Mouse (Mus musculus) hindbrain, embryonic 12.5 days (tissue): ENCODE measurements at regions not wholly inside any gene's neighbourhood (a gene's known extent, or its start where the extent isn't known, plus 50 kb on each side); places are given as distances from the start of the nearest gene placed in this dataset.

Source experiments
- ATAC-seq: fragments of 200-750 bp; cut with Nextera tagmentation; 2 replicates; pipeline ENCODE4 v1.8.0; 2017; ENCODE audit warnings: moderate TSS enrichment; ENCODE audit not compliant: low FRiP score
- H3K27ac ChIP-seq: fragments of 300-500 bp; sonication (generic); 2 replicates; pipeline ENCODE4 v1.5.1; 2016; ENCODE audit warnings: mild to moderate bottlenecking
- H3K27me3 ChIP-seq: fragments of 300-500 bp; sonication (generic); 2 replicates; pipeline ENCODE4 v1.6.1; 2016; ENCODE audit warnings: mild to moderate bottlenecking
- H3K36me3 ChIP-seq: fragments of 300-500 bp; sonication (generic); 2 replicates; pipeline ENCODE4 v1.6.1; 2016; ENCODE audit warnings: mild to moderate bottlenecking
- H3K4me1 ChIP-seq: fragments of 300-500 bp; sonication (generic); 2 replicates; pipeline ENCODE4 v1.6.1; 2016
- H3K4me2 ChIP-seq: fragments of 300-500 bp; sonication (generic); replicated peaks from 2 replicates; pipeline ENCODE4 v1.6.1; 2016; ENCODE audit warnings: mild to moderate bottlenecking
- H3K4me3 ChIP-seq: fragments of 300-500 bp; sonication (generic); 2 replicates; pipeline ENCODE4 v1.5.1; 2016; ENCODE audit warnings: mild to moderate bottlenecking
- H3K9ac ChIP-seq: fragments of 300-500 bp; sonication (generic); 2 replicates; pipeline ENCODE4 v1.6.1; 2016; ENCODE audit warnings: mild to moderate bottlenecking, moderate library complexity
- H3K9me3 ChIP-seq: fragments of 300-500 bp; sonication (generic); replicated peaks from 2 replicates; pipeline ENCODE4 v1.6.1; 2016; ENCODE audit warnings: mild to moderate bottlenecking
- WGBS: fragments of 180-500 bp; shearing (Covaris S2); methylation state at CpG from one replicate; pipeline ENCODE4 v1.1.7; 2016; 5-methylcytosine and 5-hydroxymethylcytosine counted together

- 59% methylated on average over 9 of the region's 9 CpGs for WGBS
- Histone ChIP-seq H3K36me3 (no peaks in the 10 kb centered on the region), H3K27ac (peak overlapping the region; percentile 65; the same call in 1 of the 2 replicates), H3K4me2 (0 out of 2 replicates have a peak overlapping the region, but pooled peaks have one; percentile 5), H3K27me3 (no peaks in the 10 kb centered on the region), H3K9ac (no peak overlapping the region), H3K9me3 (no peaks in the 10 kb centered on the region), H3K4me1 (peaks cover 25% of the 10 kb centered on the region), H3K4me3 (no peak overlapping the region)
- ATAC-seq = peak; percentile 74
These were observed 350.9 kb upstream of the Map3k7 start for GRCm38 (mm10) chr4:31612825-31613514.

- WGBS = 67% methylated on average over 7 of the region's 7 CpGs
- no peak overlapping the region for H3K27ac ChIP-seq
- no peak overlapping the region for H3K4me2 ChIP-seq
These were observed 346.3 kb upstream of the Map3k7 start for GRCm38 (mm10) chr4:31617572-31617971.

GRCm38 (mm10) chr4:31618026-31618425, 345.9 kb upstream of the Map3k7 start:
- Histone ChIP-seq H3K9me3 (no peaks in the 10 kb centered on the region), H3K9ac (no peak overlapping the region), H3K4me3 (no peak overlapping the region), H3K36me3 (no peaks in the 10 kb centered on the region), H3K4me2 (no peak overlapping the region), H3K4me1 (peaks cover 15% of the 10 kb centered on the region), H3K27ac (no peak overlapping the region), H3K27me3 (no peaks in the 10 kb centered on the region)
- 50% methylated on average over 4 of the region's 4 CpGs for WGBS
- no peak for ATAC-seq

More at GRCm38 (mm10) chr4:31617572-31617971, 346.3 kb upstream of the Map3k7 start:
- Histone ChIP-seq H3K4me1 (peaks cover 20% of the 10 kb centered on the region), H3K4me3 (no peak overlapping the region), H3K9ac (no peak overlapping the region), H3K36me3 (no peaks in the 10 kb centered on the region), H3K27me3 (no peaks in the 10 kb centered on the region), H3K9me3 (no peaks in the 10 kb centered on the region)
- no peak for ATAC-seq

GRCm38 (mm10) chr4:31621205-31621604, 342.7 kb upstream of the Map3k7 start:
- no peak overlapping the region for H3K4me3 ChIP-seq
- H3K9me3 ChIP-seq = no peaks in the 10 kb centered on the region
- no peaks in the 10 kb centered on the region for H3K36me3 ChIP-seq
- H3K9ac ChIP-seq = no peak overlapping the region
- H3K4me2 ChIP-seq = no peak overlapping the region
- H3K27me3 ChIP-seq = no peaks in the 10 kb centered on the region
- H3K27ac ChIP-seq = no peak overlapping the region
- ATAC-seq = no peak
- peaks cover 8% of the 10 kb centered on the region; the same call in 1 of the 2 replicates for H3K4me1 ChIP-seq
- WGBS = 93% methylated on average over 2 of the region's 2 CpGs

- Histone ChIP-seq H3K9ac (no peak overlapping the region), H3K9me3 (no peaks in the 10 kb centered on the region), H3K4me3 (no peak overlapping the region), H3K27ac (no peak overlapping the region), H3K36me3 (no peaks in the 10 kb centered on the region), H3K27me3 (no peaks in the 10 kb centered on the region), H3K4me1 (peaks cover 7% of the 10 kb centered on the region; the same call in 1 of the 2 replicates), H3K4me2 (no peak overlapping the region)
- WGBS = 37% methylated on average over 3 of the region's 3 CpGs
- no peak for ATAC-seq
These were observed 336.8 kb upstream of the Map3k7 start for GRCm38 (mm10) chr4:31627053-31627452.

- Histone ChIP-seq H3K9me3 (no peaks in the 10 kb centered on the region), H3K36me3 (no peaks in the 10 kb centered on the region), H3K27me3 (no peaks in the 10 kb centered on the region), H3K4me2 (no peak overlapping the region), H3K27ac (no peak overlapping the region), H3K4me3 (no peak overlapping the region), H3K4me1 (peaks cover 7% of the 10 kb centered on the region; the same call in 1 of the 2 replicates), H3K9ac (no peak overlapping the region)
- WGBS = 94% methylated on average over 10 of the region's 10 CpGs
- no peak for ATAC-seq
These were observed 336.1 kb upstream of the Map3k7 start for GRCm38 (mm10) chr4:31627777-31628176.

- Histone ChIP-seq H3K27ac (no peak overlapping the region), H3K9ac (no peak overlapping the region), H3K27me3 (no peaks in the 10 kb centered on the region), H3K4me2 (no peak overlapping the region), H3K9me3 (no peaks in the 10 kb centered on the region), H3K4me1 (peaks cover 11% of the 10 kb centered on the region; the same call in 1 of the 2 replicates), H3K4me3 (no peak overlapping the region), H3K36me3 (no peaks in the 10 kb centered on the region)
- 95% methylated on average over 6 of the region's 6 CpGs for WGBS
- no peak for ATAC-seq
These were observed 325.3 kb upstream of the Map3k7 start for GRCm38 (mm10) chr4:31638564-31638963.

GRCm38 (mm10) chr4:31642161-31642560, 321.7 kb upstream of the Map3k7 start:
- no peaks in the 10 kb centered on the region for H3K36me3 ChIP-seq
- H3K9me3 ChIP-seq = no peaks in the 10 kb centered on the region
- no peak overlapping the region for H3K9ac ChIP-seq
- H3K4me3 ChIP-seq = no peak overlapping the region
- WGBS = 61% methylated on average over 9 of the region's 9 CpGs
- peak overlapping the region; percentile 52; the same call in 1 of the 2 replicates for H3K27ac ChIP-seq
- no peaks in the 10 kb centered on the region for H3K27me3 ChIP-seq
- ATAC-seq = peak; percentile 90
- H3K4me1 ChIP-seq = peaks cover 11% of the 10 kb centered on the region; the same call in 1 of the 2 replicates
- H3K4me2 ChIP-seq = no peak overlapping the region

- 61% methylated on average over 10 of the region's 10 CpGs for WGBS
- peak overlapping the region; percentile 52 for H3K27ac ChIP-seq
- H3K9me3 ChIP-seq = no peaks in the 10 kb centered on the region
- ATAC-seq = peak; percentile 54
- H3K4me3 ChIP-seq = no peak overlapping the region
- H3K4me1 ChIP-seq = peaks cover 11% of the 10 kb centered on the region; the same call in 1 of the 2 replicates
- no peak overlapping the region for H3K9ac ChIP-seq
- no peaks in the 10 kb centered on the region for H3K36me3 ChIP-seq
- H3K4me2 ChIP-seq = no peak overlapping the region
- no peaks in the 10 kb centered on the region for H3K27me3 ChIP-seq
These were observed 321.2 kb upstream of the Map3k7 start for GRCm38 (mm10) chr4:31642593-31643290.

GRCm38 (mm10) chr4:31648631-31649368, 315.1 kb upstream of the Map3k7 start:
- ATAC-seq = no peak
- Histone ChIP-seq H3K4me1 (no peaks in the 10 kb centered on the region), H3K9me3 (no peaks in the 10 kb centered on the region), H3K27ac (no peak overlapping the region), H3K4me2 (no peak overlapping the region), H3K4me3 (no peak overlapping the region), H3K36me3 (no peaks in the 10 kb centered on the region), H3K27me3 (no peaks in the 10 kb centered on the region), H3K9ac (no peak overlapping the region)
- WGBS = 89% methylated on average over 8 of the region's 8 CpGs

GRCm38 (mm10) chr4:31655364-31656106, 308.4 kb upstream of the Map3k7 start:
- no peaks in the 10 kb centered on the region for H3K36me3 ChIP-seq
- no peaks in the 10 kb centered on the region for H3K9me3 ChIP-seq
- H3K27me3 ChIP-seq = no peaks in the 10 kb centered on the region
- H3K27ac ChIP-seq = no peak overlapping the region
- no peak overlapping the region for H3K9ac ChIP-seq
- WGBS = 68% methylated on average over 11 of the region's 11 CpGs
- no peak for ATAC-seq
- no peak overlapping the region for H3K4me2 ChIP-seq
- no peak overlapping the region for H3K4me3 ChIP-seq
- no peaks in the 10 kb centered on the region for H3K4me1 ChIP-seq

- no peaks in the 10 kb centered on the region for H3K36me3 ChIP-seq
- H3K4me1 ChIP-seq = no peaks in the 10 kb centered on the region
- no peak overlapping the region for H3K9ac ChIP-seq
- no peak overlapping the region for H3K4me2 ChIP-seq
- no peak for ATAC-seq
- H3K27me3 ChIP-seq = no peaks in the 10 kb centered on the region
- H3K4me3 ChIP-seq = no peak overlapping the region
- 86% methylated on average over 8 of the region's 8 CpGs for WGBS
- H3K27ac ChIP-seq = no peak overlapping the region
- no peaks in the 10 kb centered on the region for H3K9me3 ChIP-seq
These were observed 307.8 kb upstream of the Map3k7 start for GRCm38 (mm10) chr4:31656111-31656510.
